Mouse (Mus musculus) embryo, embryonic 10 days (tissue): ENCODE measurements around the gene Mymk.
A peak's percentile ranks its signal among the peaks of the same experiment; 100 is the strongest.

Experiments used
- DNase-seq: peaks from one replicate; pipeline ENCODE4 v3.0.0-alpha.2; 2015; ENCODE audit warnings: low spot score

Gene Mymk

GRCm38 (mm10) chr2:27079152-27079584 is 7.2 kb upstream of the Mymk start, which contains the start of gene Adamtsl2:
Gene Adamtsl2 (plus strand): TSS chr2:27079379.
- DNase-seq = peak; percentile 77

- DNase-seq = no peak
These were observed 6.3 kb upstream of the Mymk start for GRCm38 (mm10) chr2:27078312-27078711.

GRCm38 (mm10) chr2:27077655-27078244 is 5.8 kb upstream of the Mymk start:
- peak; percentile 66 for DNase-seq

GRCm38 (mm10) chr2:27075485-27075884 is 3.5 kb upstream of the Mymk start:
- peak; percentile 75 for DNase-seq

GRCm38 (mm10) chr2:27074804-27075203 is 2.8 kb upstream of the Mymk start:
- DNase-seq = no peak

GRCm38 (mm10) chr2:27073407-27073806 is 1.4 kb upstream of the Mymk start:
- DNase-seq = no peak

- DNase-seq = no peak
These were observed 842 bp downstream of the Mymk start for GRCm38 (mm10) chr2:27071137-27071536.

GRCm38 (mm10) chr2:27070247-27070813 is 1.6 kb downstream of the Mymk start:
- no peak for DNase-seq

GRCm38 (mm10) chr2:27069646-27070045 is 2.3 kb downstream of the Mymk start:
- peak; percentile 44 for DNase-seq

GRCm38 (mm10) chr2:27067996-27068395 is 4.0 kb downstream of the Mymk start:
- no peak for DNase-seq

GRCm38 (mm10) chr2:27067124-27067523 is 4.9 kb downstream of the Mymk start:
- no peak for DNase-seq

- no peak for DNase-seq
These were observed 12.8 kb downstream of the Mymk start for GRCm38 (mm10) chr2:27059187-27059586.

GRCm38 (mm10) chr2:27058751-27059150 is 13.2 kb downstream of the Mymk start:
- DNase-seq = no peak

GRCm38 (mm10) chr2:27058251-27058650 is 13.7 kb downstream of the Mymk start:
- no peak for DNase-seq

- peak; percentile 23 for DNase-seq
These were observed 22.6 kb downstream of the Mymk start for GRCm38 (mm10) chr2:27049408-27049807.

GRCm38 (mm10) chr2:27045979-27046770 is 25.8 kb downstream of the Mymk start:
- DNase-seq = no peak

- DNase-seq = no peak
These were observed 27.3 kb downstream of the Mymk start for GRCm38 (mm10) chr2:27044641-27045040.

- DNase-seq = no peak
These were observed 27.8 kb downstream of the Mymk start for GRCm38 (mm10) chr2:27044166-27044565.

GRCm38 (mm10) chr2:27043461-27043860 is 28.5 kb downstream of the Mymk start:
- peak; percentile 86 for DNase-seq

- DNase-seq = no peak
These were observed 29.7 kb downstream of the Mymk start for GRCm38 (mm10) chr2:27042131-27042844.

- DNase-seq = peak; percentile 49
These were observed 32.7 kb downstream of the Mymk start for GRCm38 (mm10) chr2:27039286-27039685.

GRCm38 (mm10) chr2:27038596-27038995 is 33.4 kb downstream of the Mymk start:
- peak; percentile 89 for DNase-seq
